Mouse (Mus musculus) B cell, adult 67 days (primary cell): ENCODE measurements around the gene Slc6a14. TPM values are rescaled to one million over a fixed set of nuclear protein-coding genes. Genes with fewer than 3 reads are reported as not detected.

Experiments used
- total RNA-seq, 2 experiments: library from RNA; stranded (reverse); gene quantifications; 4 replicates each; pipeline ENCODE4 v1.2.4; 2023

The Slc6a14 gene
- total RNA-seq: not detected

DNA sequence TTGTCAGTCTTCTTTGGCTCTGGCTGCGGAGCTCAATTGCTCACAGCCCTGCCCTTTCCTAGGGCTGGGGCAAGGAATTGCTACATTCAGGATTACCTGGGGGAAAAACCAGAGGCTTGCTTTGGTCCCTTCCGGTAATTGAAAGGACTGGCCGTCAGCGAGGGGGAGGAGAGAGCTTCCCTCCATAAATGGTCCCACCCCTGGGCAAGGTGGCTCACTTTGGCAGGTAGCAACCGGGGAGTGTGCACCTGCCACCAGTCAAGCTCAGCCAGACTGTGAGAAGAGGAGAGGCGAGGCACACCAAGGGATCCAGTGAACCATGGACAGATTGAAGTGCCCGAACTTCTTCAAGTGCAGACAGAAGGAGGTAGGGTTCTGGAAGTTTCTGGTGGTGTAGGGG lies at the start of gene Slc6a14:
Gene Slc6a14 (plus strand): TSS at position 68 of the 400 bp plus-strand sequence.

GRCm38 (mm10) chrX:21744997-21745396 lies 30.3 kb downstream of the Slc6a14 start, which contains the start of gene Gm28269:
Gene Gm28269, minus strand, starts transcription at chrX:21745097.

Other genes with a start within 250 kb of the Slc6a14 start
- not detected for gene Agtr2, start 230.4 kb upstream of the Slc6a14 start, total RNA-seq
- not detected for gene Gm28269, start 30.2 kb downstream of the Slc6a14 start, total RNA-seq